Mouse (Mus musculus) CH12F3 (cell line): Measurements from ENCODE around the gene Zfp330.

Experiments
- in situ Hi-C: fragments of 300-500 bp; cut with MboI; formaldehyde crosslinking; loops from 2 replicates; pipeline ENCODE4 v1.14.3; 2020; ENCODE audit warnings: low sequenced_read_pairs

The Zfp330 gene

GRCm38 (mm10) chr8:82774093-82774422 is at the start of gene Zfp330:
TSS of gene Zfp330 (minus strand) at chr8:82774160.
- in situ Hi-C loops = no loop called here

GRCm38 (mm10) chr8:82777945-82778344 is 4.0 kb upstream of the Zfp330 start:
- in situ Hi-C loops = no loop called here

DNA sequence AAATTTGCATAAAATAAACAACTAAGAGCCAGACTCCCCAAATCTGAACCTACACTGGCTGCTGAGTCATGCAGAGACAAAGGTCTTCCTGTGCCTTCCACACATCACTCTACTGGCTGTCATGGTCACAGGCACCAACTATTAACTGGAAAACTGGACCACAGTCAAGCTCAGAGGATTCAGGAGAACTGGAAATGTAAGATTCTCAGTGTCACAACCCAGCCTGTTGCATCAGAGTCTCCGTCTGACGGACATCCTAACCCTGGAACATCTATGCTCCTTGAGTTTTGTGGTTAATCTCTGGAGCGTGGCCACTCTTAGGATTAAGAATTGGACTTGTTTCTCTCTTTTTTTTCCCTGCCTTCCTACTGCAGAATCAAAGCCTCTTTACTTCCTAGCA is 3.4 kb upstream of the Zfp330 start:
- in situ Hi-C loops = no loop called here

DNA sequence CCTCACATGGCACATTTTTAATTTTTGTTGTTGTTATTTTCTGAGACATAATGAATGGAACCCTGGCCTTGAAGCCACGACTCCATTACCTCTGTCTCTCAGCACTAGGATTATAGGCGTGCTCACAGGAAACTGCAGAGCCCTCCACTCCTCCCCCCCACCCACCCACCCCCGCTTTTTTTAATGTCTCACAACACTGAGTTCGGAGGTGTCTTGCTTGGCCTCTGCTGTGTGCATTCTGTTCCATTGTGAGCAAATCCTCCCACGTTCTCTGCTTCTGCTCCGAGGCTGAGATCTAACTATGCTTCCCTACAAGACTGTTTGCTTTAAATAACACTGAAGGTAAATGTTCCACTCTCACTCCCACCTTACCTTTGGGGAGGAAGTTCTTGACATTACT is 522 bp upstream of the Zfp330 start:
- in situ Hi-C loops = no loop called here

DNA sequence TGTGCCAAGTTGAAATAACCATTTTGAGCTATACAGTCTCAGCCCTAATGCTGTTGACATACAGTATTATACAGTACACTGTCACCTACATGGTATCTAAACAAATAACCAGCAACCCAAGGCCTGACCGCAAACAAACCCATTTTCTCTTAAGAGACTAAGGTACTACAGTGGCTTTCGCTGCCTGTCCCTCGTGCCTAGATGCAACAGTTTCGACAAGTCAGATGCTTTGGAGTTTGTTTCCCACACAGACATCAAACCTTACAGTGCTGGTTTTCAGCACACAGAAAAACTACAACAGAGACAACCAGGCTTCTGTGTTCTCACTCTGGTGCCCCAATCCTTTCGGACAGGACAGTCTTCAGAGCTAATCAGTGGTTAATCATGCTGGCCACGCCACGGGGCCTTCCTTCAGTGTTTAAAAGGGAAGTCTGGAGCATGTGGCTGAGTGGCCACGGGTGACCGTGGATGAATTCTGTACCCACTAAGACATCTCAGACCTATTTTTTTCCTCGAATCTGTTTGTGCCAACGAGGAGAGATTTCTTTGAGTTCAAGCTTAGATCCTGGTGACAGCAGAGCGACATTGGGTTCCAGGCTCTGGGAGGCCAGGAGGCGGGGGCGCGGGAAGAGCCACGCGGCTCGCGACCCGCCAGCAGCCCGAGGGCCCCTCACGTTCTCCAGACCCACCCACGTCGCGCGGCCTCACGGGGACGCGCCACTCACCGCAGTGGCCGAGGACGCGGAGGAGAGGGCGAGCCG is 448 bp downstream of the Zfp330 start:
- in situ Hi-C loops = no loop called here

DNA sequence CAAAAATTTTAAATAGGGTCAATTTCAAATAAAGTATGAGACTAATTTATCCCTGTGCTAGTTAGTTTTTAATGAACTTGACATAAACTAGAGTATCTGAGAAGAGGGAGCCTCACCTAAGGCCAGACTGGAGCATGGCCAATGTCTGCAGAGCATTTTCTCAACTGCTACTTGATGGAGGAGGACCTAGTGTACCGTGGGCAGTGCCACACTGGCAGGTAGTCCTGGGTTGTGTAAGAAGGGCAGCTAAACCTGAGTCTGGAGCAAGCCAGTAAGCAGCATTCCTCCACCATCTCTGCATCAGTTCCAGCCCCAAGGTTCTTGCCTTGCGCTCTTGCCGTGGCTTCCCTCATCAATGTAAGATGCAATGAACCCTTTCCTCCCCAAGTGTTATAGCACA is 3.1 kb downstream of the Zfp330 start:
- in situ Hi-C loops = no loop called here

DNA sequence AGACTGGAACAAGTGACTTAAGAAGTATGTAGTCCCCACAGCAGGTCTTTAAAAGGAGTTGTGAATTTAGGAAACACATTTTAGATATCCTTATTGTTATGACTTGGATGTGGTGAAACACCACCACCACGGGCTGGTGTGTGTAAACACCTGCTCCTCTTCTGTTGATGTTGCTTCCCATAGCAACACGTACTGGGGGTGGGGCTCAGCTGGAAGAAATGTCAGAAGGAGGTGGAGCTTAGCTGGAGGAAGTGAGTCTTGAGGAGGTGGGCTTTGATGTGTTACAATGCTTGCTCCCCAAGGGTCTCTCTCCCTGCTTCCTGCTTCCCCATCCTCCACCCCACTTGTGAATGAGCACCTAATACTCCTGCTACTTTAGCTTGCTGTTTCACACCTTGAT is 14.9 kb downstream of the Zfp330 start:
- in situ Hi-C loops = no loop called here

GRCm38 (mm10) chr8:82754946-82755345 is 19.0 kb downstream of the Zfp330 start:
- in situ Hi-C loops = no loop called here

DNA sequence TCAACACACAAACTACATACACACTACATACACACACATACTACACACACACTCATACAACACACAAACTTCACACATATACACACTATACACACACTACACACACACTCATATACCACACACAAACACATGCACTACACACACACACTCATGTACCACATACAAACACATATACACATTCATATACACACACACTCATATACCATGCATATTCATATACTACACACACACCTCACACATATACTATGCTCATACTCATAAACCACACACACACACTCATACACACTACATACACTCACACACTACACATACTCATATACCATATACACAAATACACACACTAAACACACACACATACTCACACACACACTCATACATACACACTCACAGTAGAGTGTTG is 27.3 kb downstream of the Zfp330 start:
- in situ Hi-C loops = loop anchor here (25.0 kb wide), 1 partner anchor 409 kb away; no protein-coding TSS in a partner anchor

DNA sequence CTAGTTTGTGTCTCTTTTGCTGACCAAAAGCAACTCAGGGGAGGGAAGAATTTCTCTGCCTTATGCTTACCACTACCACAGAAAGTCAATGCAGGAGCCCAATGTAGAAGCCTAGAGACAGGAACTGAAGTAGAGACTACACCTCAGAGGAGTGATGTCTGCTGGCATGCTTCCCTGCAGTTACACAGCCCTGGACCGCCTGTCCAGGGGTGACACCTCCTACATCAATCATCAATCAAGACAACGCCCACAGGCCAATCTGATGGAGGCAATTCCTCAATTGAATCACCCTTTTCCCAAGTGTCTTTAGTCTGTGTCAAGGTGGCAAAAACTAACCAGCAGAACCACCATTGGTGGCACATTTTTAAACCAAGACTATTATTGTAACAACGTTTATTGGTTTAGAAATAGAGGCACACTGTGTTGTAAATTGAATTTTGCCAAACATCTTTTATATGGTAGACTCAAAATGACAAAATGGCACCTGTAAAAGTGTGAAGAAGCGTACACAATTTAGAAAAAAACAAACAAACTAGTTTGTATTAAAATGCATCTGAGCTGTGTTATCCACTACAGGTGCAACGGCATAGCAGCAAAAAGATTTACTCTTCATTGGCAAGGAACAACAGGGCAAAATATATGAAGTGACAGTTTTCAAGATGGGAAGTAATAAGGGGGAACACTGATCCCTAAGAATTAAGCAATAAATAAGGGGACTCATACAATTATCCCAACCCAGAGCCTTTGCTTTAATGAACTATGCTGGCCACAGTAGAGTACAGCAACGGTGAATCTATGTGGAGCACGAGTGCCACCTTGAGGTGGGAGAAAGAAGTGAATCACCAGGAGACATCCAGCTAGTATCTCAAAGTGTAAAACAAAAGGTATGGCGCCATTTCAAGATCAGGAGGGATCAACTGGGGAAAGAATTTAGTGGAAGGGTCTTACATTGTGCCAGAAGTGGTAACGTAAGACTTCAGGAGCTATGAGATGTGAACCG is 29.8 kb downstream of the Zfp330 start:
- in situ Hi-C loops = loop anchor here (25.0 kb wide), 1 partner anchor 407 kb away; no protein-coding TSS in a partner anchor
